Mouse (Mus musculus) subcutaneous adipose tissue, adult 2 months (tissue): ENCODE data around the gene Tmco5b. TPM values are rescaled to one million over a fixed set of nuclear protein-coding genes. Genes with fewer than 3 reads are reported as not detected.

Source experiments
- polyA plus RNA-seq: library from polyadenylated mRNA; depleted of rRNA; stranded (reverse); fragments of >200 nt; gene quantifications from 2 replicates; pipeline ENCODE4 v1.2.3, GENCODE M21; 2012; ENCODE audit warnings: low replicate concordance; rRNA removed

The Tmco5b gene
- polyA plus RNA-seq: not detected in 2 replicates

DNA sequence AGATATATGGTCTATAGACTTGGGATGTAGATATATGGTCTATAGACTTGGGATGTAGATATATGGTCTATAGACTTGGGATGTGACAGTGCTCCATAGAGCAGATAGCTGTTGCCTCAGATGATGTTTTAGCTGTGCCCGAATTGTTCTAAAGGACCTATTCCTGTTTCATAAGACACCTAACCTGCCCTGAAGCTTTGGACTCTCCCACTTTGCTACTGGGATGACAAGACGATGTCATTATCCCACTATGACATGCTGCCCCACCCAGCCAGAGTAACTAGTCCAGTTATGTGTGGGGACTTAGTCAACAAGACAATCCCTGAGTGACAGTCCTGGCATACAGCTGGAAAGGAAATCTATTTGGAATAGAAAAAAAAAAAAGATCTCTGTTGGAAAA, at the start of gene Tmco5b:
Tmco5b (plus strand) TSS at position 301 of the 400 bp plus-strand sequence.

Other genes with a start within 250 kb of the Tmco5b start
- 0.70 and 8.2 TPM in 2 replicates for gene Ryr3, start 68.6 kb upstream of the Tmco5b start, polyA plus RNA-seq
- 1.1 and 2.2 TPM in 2 replicates for gene Fmn1, start 42.0 kb downstream of the Tmco5b start, polyA plus RNA-seq